Mouse (Mus musculus): ENCODE data around the gene Cd37. TPM values are rescaled to one million over a fixed set of nuclear protein-coding genes. Genes with fewer than 3 reads are reported as not detected.

The Cd37 gene
- polyA plus RNA-seq, 1 experiment from 2014 or later = 1.4 TPM

DNA sequence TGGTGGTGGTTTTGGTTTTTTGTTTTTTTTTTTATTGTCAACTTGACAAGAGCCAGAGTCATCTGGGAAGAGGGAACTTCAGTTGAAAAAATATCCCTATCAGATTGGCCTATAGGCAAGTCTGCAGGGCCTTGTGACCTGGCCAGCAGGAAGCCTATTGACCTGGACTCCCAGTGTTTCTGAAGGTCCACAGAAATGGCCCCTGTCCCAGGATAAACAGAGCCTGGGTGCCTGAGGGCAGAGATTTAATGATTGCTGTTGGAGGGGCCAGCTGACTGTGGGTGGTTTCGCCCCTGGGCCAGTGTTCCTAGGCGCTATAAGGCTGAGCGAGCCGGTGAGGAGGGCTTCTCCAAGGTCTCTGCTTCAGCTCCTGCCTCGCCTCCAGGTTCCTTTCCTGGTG is 25.2 kb downstream of the Cd37 start:
- no peak for ATAC-seq (ENCODE audit: low FRiP score, low read depth)
- H3K4me1 ChIP-seq (replicated peaks) = peaks cover 26% of the 10 kb centered on the region
- H3K36me3 ChIP-seq = no peaks in the 10 kb centered on the region
- H3K4me3 ChIP-seq = no peak overlapping the region
- no peak overlapping the region for H3K9ac ChIP-seq
- no peak overlapping the region for H3K27ac ChIP-seq (replicated peaks)
- H3K27me3 ChIP-seq = peaks cover 21% of the 10 kb centered on the region
- no peak overlapping the region for H3K4me2 ChIP-seq
- no peaks in the 10 kb centered on the region for H3K9me3 ChIP-seq
- 62% methylated on average over 5 of the region's 5 CpGs for WGBS

DNA sequence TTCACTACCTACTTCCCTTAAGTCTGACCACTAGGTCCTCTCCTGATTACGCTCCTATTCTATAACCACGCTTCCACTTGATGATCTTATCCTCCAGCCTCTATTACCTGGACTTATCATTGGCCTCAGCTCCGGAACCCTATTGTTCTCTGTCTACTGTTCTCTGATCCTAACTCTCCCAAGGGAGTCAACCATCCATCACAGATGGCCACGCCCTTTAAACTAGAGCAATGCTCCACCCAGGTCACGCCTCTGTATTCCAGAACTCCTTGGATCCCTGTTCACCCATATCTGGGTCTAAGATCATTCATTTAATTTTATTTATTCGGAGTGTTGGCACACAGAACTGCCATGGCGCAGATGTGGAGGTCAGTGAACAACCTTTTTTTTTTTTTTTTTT is 26.6 kb downstream of the Cd37 start:
- ATAC-seq (ENCODE audit: low FRiP score, low read depth) = no peak
- H3K27ac ChIP-seq (replicated peaks) = no peak overlapping the region
- no peaks in the 10 kb centered on the region for H3K36me3 ChIP-seq
- no peak overlapping the region for H3K4me3 ChIP-seq
- H3K4me2 ChIP-seq = 0 out of 2 replicates have a peak overlapping the region, but pooled peaks have one; percentile 29
- H3K9me3 ChIP-seq = no peaks in the 10 kb centered on the region
- 76% methylated on average over 7 of the region's 7 CpGs for WGBS
- peaks cover 21% of the 10 kb centered on the region for H3K27me3 ChIP-seq
- H3K9ac ChIP-seq = no peak overlapping the region
- H3K4me1 ChIP-seq (replicated peaks) = peaks cover 24% of the 10 kb centered on the region

DNA sequence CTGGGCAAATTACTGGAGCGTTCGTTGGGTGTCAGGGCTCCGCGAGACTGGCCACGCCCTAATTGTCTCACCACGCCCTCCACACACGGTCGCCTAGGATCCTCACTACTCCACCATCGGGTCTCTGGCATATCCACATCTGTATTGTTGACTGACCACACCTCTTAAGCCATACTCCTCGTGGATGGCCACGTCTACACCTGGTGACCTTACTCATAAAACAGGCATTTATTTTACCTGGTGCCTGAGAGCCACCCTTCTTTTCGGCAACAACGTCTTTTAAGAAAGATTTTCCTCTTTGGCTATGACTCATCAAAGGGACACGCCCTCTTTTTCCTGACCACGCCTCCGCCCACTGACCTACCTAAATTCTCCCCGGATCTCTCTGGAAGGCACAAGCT is 27.1 kb downstream of the Cd37 start, which contains the start of gene Dkkl1:
Gene Dkkl1, minus strand, starts transcription at position 297 of the 401 bp plus-strand sequence.
- no peak for ATAC-seq (ENCODE audit: low FRiP score, low read depth)
- H3K27ac ChIP-seq (replicated peaks) = no peak within 1 kb of the TSS
- H3K4me2 ChIP-seq = peak within 1 kb of the TSS; percentile 29
- no peaks in the 10 kb centered on the region for H3K9me3 ChIP-seq
- 8% methylated on average over 17 of the region's 17 CpGs for WGBS
- no peaks in the 10 kb centered on the region for H3K36me3 ChIP-seq
- no peak within 1 kb of the TSS for H3K9ac ChIP-seq
- H3K4me1 ChIP-seq (replicated peaks) = peaks cover 19% of the 10 kb centered on the region
- H3K27me3 ChIP-seq = peaks cover 21% of the 10 kb centered on the region
- H3K4me3 ChIP-seq = peak within 1 kb of the TSS; percentile 18

DNA sequence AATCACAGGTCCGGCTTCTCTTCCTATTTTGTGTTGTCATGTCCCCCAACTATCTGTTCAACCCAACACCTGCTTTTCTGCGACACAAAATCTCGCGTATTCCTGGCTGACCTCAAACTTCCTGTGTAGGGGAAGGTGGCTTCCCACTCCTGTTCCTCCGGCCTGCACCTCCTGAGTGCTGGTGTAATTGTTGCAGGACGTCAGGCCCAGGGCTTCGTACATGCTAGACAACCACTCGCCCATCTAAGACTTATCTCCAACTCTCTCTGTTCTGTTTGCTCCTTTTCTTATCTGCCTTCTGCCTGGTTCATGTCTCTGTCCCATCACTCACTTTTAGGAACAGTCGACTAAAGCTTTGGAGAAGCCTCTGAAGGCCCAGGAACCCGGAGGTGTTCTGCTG is 27.8 kb downstream of the Cd37 start:
- WGBS = 78% methylated on average over 10 of the region's 10 CpGs
- H3K36me3 ChIP-seq = no peaks in the 10 kb centered on the region
- H3K27ac ChIP-seq (replicated peaks) = no peak overlapping the region
- H3K4me1 ChIP-seq (replicated peaks) = peaks cover 11% of the 10 kb centered on the region
- 0 out of 2 replicates have a peak overlapping the region, but pooled peaks have one; percentile 18 for H3K4me3 ChIP-seq
- H3K4me2 ChIP-seq = peak overlapping the region; percentile 29
- H3K9me3 ChIP-seq = no peaks in the 10 kb centered on the region
- ATAC-seq (ENCODE audit: low FRiP score, low read depth) = no peak
- H3K27me3 ChIP-seq = peaks cover 21% of the 10 kb centered on the region
- no peak overlapping the region for H3K9ac ChIP-seq

DNA sequence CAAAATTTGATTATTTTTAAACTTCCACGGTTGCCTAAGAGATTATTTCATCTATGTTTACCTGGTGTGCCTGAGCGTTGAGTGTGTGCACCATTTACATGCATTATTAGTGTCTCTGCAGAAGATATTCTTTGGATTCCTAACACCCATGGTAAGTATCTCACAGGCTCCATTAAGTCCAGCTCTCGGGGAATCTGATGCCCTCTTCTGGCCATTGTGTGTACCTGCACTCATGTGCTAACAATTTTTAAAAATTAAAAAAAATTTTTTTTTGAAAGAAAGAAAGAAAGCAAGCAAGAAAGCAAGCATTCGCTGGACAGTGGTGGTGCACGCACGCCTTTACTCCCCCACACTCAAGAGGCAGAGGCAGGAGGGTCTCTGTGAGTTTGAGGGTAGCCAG is 30.7 kb downstream of the Cd37 start:
- WGBS = 77% methylated on average over 6 of the region's 6 CpGs
- no peak overlapping the region for H3K4me2 ChIP-seq
- H3K9me3 ChIP-seq = no peaks in the 10 kb centered on the region
- peaks cover 8% of the 10 kb centered on the region for H3K4me1 ChIP-seq (replicated peaks)
- peaks cover 21% of the 10 kb centered on the region for H3K27me3 ChIP-seq
- no peak overlapping the region for H3K4me3 ChIP-seq
- ATAC-seq (ENCODE audit: low FRiP score, low read depth) = no peak
- no peaks in the 10 kb centered on the region for H3K36me3 ChIP-seq
- H3K9ac ChIP-seq = no peak overlapping the region
- no peak overlapping the region for H3K27ac ChIP-seq (replicated peaks)

DNA sequence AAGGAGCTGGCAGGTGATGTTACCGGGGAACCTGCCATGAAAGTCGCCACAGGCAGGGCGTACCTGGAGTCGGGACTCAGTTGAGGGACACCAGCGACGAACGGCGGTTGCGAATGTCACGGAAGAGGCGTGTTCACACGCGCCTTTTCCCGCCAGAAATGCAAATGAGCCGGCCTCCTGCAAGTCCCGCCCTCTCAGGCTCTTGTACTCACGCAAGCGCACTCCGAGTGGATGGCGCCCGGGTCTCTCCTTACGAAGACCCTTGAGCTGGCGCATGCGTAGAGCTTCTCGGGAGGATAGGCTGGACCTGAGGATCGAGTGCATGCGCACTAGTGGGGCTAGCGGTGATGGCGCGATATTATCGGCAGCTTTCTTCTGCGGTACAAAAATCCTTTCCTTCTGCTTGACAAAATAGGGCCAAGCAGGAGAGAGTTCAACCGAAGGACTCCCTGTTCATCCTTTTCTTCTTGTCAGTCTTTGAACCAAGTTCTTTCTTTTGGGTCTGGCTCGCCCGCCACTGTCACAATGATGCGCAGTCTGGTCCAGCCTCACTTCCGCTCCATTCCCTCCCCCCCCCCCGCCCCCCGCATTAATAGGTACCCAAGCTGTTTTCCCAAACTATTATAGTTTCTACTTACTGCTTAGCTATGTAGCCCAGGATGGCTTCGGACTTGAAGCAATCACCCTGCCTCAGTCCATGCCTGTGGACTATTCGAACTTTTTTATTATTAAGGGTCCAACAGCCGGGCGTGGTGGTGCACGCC is 34.4 kb downstream of the Cd37 start, which contains the start of gene Ccdc155:
Gene Ccdc155, minus strand, starts transcription at position 513 of the 764 bp plus-strand sequence.
- Histone ChIP-seq H3K27me3 (no peaks in the 10 kb centered on the region), H3K4me2 (peak within 1 kb of the TSS; percentile 75), H3K9ac (peak within 1 kb of the TSS; percentile 49), H3K27ac (replicated peaks) (peak within 1 kb of the TSS; percentile 87), H3K4me1 (replicated peaks) (peaks cover 4% of the 10 kb centered on the region), H3K36me3 (no peaks in the 10 kb centered on the region), H3K9me3 (no peaks in the 10 kb centered on the region), H3K4me3 (peak within 1 kb of the TSS; percentile 48)
- WGBS = 9% methylated on average over 43 of the region's 44 CpGs
- peak; percentile 98 for ATAC-seq (ENCODE audit: low FRiP score, low read depth)

DNA sequence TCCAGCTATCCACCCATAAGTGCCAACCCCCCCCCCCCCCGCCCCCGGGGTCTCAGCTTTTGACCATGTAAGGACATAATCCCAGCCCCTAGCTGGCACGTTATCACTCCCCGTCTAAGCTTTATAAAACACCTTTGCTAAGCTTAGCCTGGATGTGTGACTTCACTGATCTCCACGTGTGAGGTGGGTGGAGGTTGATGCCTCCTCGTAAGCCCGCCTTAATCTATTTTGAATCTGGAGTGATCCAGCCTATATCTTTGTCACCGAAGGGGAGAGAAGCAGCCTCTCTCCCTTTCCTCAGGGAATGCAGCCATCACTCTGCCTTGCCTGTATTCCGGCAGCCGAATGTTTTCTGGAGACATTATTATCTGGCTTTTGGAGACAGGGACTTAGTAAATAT is 36.3 kb downstream of the Cd37 start:
- Histone ChIP-seq H3K4me2 (no peak overlapping the region), H3K9ac (no peak overlapping the region)
- WGBS = 69% methylated on average over 10 of the region's 10 CpGs

DNA sequence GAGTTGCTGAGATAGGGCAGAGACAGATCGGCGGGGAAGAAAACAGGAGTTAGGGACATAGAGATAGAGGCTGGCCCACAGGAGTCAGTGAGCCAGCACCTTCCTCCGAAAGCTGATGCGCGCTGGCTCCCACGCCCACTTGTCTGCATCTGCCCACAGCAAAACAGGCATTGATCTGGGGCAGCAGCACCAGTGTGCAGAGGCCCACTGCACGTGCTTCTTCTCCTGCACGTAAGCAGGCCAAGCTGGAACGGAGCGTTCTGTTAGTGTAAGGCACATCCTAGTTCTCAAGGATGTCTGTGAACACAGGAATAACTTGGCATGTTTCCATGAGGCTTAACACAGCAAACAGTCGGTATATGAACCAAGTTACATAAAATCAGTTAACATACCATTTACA is 40.0 kb downstream of the Cd37 start:
- no peak overlapping the region for H3K27ac ChIP-seq (replicated peaks)
- H3K4me2 ChIP-seq = no peak overlapping the region
- H3K27me3 ChIP-seq = no peaks in the 10 kb centered on the region
- no peak for ATAC-seq (ENCODE audit: low FRiP score, low read depth)
- no peak overlapping the region for H3K4me3 ChIP-seq
- H3K4me1 ChIP-seq (replicated peaks) = peaks cover 7% of the 10 kb centered on the region; the same call in 1 of the 2 replicates
- H3K9ac ChIP-seq = no peak overlapping the region
- H3K9me3 ChIP-seq = no peaks in the 10 kb centered on the region
- H3K36me3 ChIP-seq = no peaks in the 10 kb centered on the region
- 84% methylated on average over 11 of the region's 11 CpGs for WGBS

More for the DNA sequence above, 36.3 kb downstream of the Cd37 start:
- Histone ChIP-seq H3K4me1 (replicated peaks) (peaks cover 11% of the 10 kb centered on the region), H3K4me3 (no peak overlapping the region), H3K27me3 (no peaks in the 10 kb centered on the region), H3K27ac (replicated peaks) (no peak overlapping the region), H3K36me3 (no peaks in the 10 kb centered on the region), H3K9me3 (no peaks in the 10 kb centered on the region)
- ATAC-seq (ENCODE audit: low FRiP score, low read depth) = no peak

DNA sequence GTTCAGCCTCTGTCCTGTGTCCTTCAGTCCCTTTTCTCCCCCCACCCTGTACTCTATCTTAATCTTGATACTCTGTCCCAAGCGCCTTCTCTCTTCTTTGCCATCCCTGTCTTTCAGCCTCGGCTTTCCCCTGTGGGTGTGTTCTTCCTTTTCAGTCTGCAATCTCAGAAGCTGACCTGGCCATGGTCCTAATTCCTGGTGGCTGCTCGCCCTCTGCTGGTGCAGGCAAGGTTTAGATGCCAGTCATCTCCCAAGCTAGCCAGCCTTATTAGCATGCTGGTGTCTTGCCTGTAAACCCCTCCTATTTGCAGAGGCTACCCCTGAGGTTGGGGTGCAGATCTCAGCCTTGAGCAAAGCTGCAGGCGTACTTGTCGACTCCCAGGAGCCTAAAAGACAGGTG is 40.5 kb downstream of the Cd37 start:
- H3K4me2 ChIP-seq = no peak overlapping the region

DNA sequence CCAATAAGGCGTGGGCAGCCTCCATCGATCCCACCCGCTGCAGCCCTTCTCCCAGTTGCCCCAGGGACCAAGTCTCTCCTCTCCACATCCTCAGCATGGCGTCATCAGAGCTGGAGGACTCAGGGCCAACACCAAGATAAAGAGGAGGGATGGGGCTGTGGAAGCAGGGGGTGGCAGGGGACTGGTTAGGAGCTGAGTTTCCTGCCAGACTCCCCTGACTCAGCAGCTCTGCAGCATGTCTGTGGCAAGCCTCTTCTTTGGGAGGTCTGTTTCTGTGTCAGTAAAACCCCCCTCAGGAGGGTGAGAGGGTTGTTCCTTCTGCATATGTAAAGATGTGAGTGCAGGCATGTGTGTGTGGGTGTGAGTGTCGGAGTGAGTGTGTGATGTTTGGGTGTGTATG is 41.9 kb downstream of the Cd37 start:
- Histone ChIP-seq H3K27me3 (no peaks in the 10 kb centered on the region), H3K4me3 (no peak overlapping the region), H3K9ac (no peak overlapping the region), H3K4me2 (no peak overlapping the region), H3K4me1 (replicated peaks) (0 out of 2 replicates have a peak, but pooled peaks cover 8% of the 10 kb centered on the region), H3K9me3 (no peaks in the 10 kb centered on the region), H3K36me3 (no peaks in the 10 kb centered on the region), H3K27ac (replicated peaks) (no peak overlapping the region)
- no peak for ATAC-seq (ENCODE audit: low FRiP score, low read depth)
- 66% methylated on average over 5 of the region's 5 CpGs for WGBS

More for the DNA sequence above, 40.5 kb downstream of the Cd37 start:
- Histone ChIP-seq H3K27me3 (no peaks in the 10 kb centered on the region), H3K36me3 (no peaks in the 10 kb centered on the region), H3K9ac (no peak overlapping the region), H3K9me3 (no peaks in the 10 kb centered on the region), H3K27ac (replicated peaks) (no peak overlapping the region), H3K4me3 (no peak overlapping the region), H3K4me1 (replicated peaks) (0 out of 2 replicates have a peak, but pooled peaks cover 7% of the 10 kb centered on the region)
- peak; percentile 45; the same call in 1 of the 2 replicates for ATAC-seq (ENCODE audit: low FRiP score, low read depth)
- 12% methylated on average over 5 of the region's 5 CpGs for WGBS

DNA sequence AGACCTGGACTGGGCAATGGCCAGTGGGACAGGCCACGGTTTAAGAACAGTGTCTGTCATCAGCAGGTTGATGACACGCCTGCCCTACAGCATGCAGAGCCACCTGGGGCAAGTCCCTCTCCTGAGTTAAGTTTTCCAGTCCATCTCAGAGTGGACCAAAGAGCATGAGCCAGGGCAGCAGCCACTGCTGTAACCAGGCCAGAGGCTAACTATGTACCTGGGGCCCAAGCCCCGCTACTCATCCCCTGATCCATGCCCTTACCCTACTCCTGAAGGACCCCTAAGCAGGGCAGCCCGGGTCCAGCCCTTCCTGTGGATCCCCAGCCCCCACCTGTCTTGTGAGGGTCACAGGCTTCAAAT is 42.8 kb downstream of the Cd37 start:
- Histone ChIP-seq H3K36me3 (no peaks in the 10 kb centered on the region), H3K4me1 (replicated peaks) (0 out of 2 replicates have a peak, but pooled peaks cover 9% of the 10 kb centered on the region), H3K27me3 (no peaks in the 10 kb centered on the region), H3K4me3 (no peak overlapping the region), H3K4me2 (no peak overlapping the region), H3K9ac (no peak overlapping the region), H3K9me3 (no peaks in the 10 kb centered on the region), H3K27ac (replicated peaks) (no peak overlapping the region)
- 81% methylated on average over 4 of the region's 4 CpGs for WGBS
- no peak for ATAC-seq (ENCODE audit: low FRiP score, low read depth)

DNA sequence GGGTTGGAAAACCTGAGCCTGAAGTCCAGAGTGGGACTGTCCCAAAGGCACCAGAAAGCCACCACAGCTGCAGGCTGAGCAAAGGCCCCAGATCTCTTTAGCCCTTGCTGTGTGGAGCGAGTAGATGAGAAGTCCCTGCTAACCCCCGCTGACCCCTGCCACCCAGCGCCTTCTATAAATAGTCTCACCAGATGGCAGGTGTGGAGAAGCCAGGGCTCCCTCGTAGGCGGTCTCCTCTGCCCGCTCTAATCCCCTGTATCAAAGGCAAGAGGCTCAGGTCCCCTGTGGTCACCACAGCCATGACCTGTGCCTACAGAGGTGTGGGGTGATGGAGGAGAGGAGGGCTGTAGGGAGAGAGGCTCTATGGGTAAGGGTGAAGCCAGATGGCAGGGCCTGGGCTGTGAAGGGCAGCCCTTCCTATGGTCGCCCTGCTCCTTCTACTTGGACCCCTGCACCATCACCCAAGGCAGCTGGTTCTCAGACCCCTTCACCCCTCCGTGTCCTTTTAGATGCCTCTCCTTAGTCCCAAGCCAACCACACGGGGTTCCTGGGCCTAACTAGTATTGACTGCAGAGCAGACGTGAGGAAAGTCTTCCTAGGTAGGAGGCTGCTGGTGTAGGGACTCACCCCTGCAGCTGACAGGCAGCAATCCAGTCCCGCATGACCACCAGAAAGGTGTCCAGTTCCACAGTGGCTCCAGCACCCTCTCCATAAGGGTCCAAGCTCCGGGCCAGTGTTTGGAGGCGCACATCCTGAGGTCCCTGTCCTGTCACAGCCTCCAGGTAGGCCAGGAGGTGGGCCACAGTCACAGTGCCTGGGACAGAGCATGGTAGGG is 43.4 kb downstream of the Cd37 start:
- no peaks in the 10 kb centered on the region for H3K27me3 ChIP-seq
- 0 out of 2 replicates have a peak, but pooled peaks cover 9% of the 10 kb centered on the region for H3K4me1 ChIP-seq (replicated peaks)
- no peak for ATAC-seq (ENCODE audit: low FRiP score, low read depth)
- H3K27ac ChIP-seq (replicated peaks) = no peak overlapping the region
- no peak overlapping the region for H3K4me2 ChIP-seq
- H3K4me3 ChIP-seq = no peak overlapping the region
- 66% methylated on average over 13 of the region's 13 CpGs for WGBS
- no peaks in the 10 kb centered on the region for H3K36me3 ChIP-seq
- H3K9ac ChIP-seq = no peak overlapping the region
- H3K9me3 ChIP-seq = no peaks in the 10 kb centered on the region
